Mouse (Mus musculus) ES-Bruce4 (cell line): Measurements from ENCODE around the gene Gsdma3. TPM values are rescaled to one million over a fixed set of nuclear protein-coding genes. Genes with fewer than 3 reads are reported as not detected.
"Not testable (repeated sequence)": the region's sequence is repeated elsewhere in the genome, so short reads cannot be mapped to it uniquely, and the experiment has no call there.

Source experiments
- H3K27ac ChIP-seq: 2 replicates; pipeline ENCODE4 v1.5.1; 2012; ENCODE audit warnings: low read length, inconsistent platforms; ENCODE audit not compliant: insufficient read depth
- H3K27me3 ChIP-seq: 2 replicates; pipeline ENCODE4 v1.6.1; 2012; ENCODE audit warnings: mild to moderate bottlenecking, low read length, inconsistent platforms; ENCODE audit not compliant: control insufficient read depth, poor library complexity, insufficient read depth, severe bottlenecking
- H3K36me3 ChIP-seq: 2 replicates; pipeline ENCODE4 v1.6.1; 2012; ENCODE audit warnings: inconsistent platforms, mild to moderate bottlenecking, low read length, moderate library complexity; ENCODE audit not compliant: control insufficient read depth, poor library complexity, insufficient read depth, severe bottlenecking
- H3K4me1 ChIP-seq: one replicate; pipeline ENCODE4 v1.8.1; 2011; ENCODE audit warnings: low read length; ENCODE audit not compliant: control insufficient read depth, insufficient read depth
- H3K4me3 ChIP-seq: 2 replicates; pipeline ENCODE4 v1.5.1; 2011; ENCODE audit warnings: low read depth, mild to moderate bottlenecking, low read length
- H3K9ac ChIP-seq: 2 replicates; pipeline ENCODE4 v1.6.1; 2012; ENCODE audit warnings: low read depth, mild to moderate bottlenecking, inconsistent platforms; ENCODE audit not compliant: poor library complexity, severe bottlenecking
- H3K9me3 ChIP-seq: replicated peaks from 2 replicates; pipeline ENCODE4 v1.6.1; 2012; ENCODE audit warnings: mild to moderate bottlenecking, low read length, inconsistent platforms; ENCODE audit not compliant: control insufficient read depth, poor library complexity, insufficient read depth, severe bottlenecking
- CTCF ChIP-seq: IDR thresholded peaks from one replicate; pipeline ENCODE4 v1.8.1; 2011; ENCODE audit warnings: low read depth, low read length
- EP300 ChIP-seq: IDR thresholded peaks from 2 replicates; pipeline ENCODE4 v1.6.1; 2011; ENCODE audit warnings: low read depth, low read length; ENCODE audit not compliant: insufficient read depth
- POLR2A ChIP-seq: IDR thresholded peaks from one replicate; pipeline ENCODE4 v1.8.1; 2011; ENCODE audit warnings: low read length; ENCODE audit not compliant: insufficient read depth
- polyA plus RNA-seq: library from polyadenylated mRNA; stranded (reverse); fragments of >200 nt; gene quantifications from 2 replicates; pipeline ENCODE4 v1.2.4, GENCODE M21; 2011; ENCODE audit warnings: low read depth; ENCODE audit not compliant: missing spikeins, insufficient read depth, insufficient read length

Gene Gsdma3
- polyA plus RNA-seq, 1 experiment: not detected

DNA sequence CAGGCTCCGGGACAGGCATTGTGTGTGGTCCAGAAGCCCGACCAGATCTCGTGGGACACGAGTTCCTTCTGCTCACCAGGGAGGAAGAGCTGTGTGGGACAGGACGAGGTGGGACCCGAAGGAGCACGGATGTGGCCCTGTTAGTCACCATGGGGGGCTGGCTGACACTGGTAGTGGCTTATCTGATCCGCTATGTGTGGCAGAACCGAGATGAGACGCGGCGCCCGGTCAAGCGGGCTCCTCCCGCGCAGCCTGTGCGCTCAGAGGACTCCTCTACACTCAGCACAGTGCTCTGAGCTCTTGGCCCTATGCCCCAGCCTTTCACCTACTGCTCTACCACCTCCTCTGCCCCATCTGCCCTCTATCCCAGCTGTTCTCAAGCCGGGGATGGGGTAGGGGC lies 26.9 kb upstream of the Gsdma3 start:
- H3K9ac ChIP-seq: no peak overlapping the region
- no peaks in the 10 kb centered on the region for H3K9me3 ChIP-seq
- H3K36me3 ChIP-seq: no peaks in the 10 kb centered on the region
- H3K4me3 ChIP-seq: peak overlapping the region; percentile 6; the same call in 1 of the 2 replicates
- H3K27me3 ChIP-seq: no peaks in the 10 kb centered on the region
- TF ChIP-seq POLR2A (no peak), CTCF (no peak), EP300 (no peak)
- H3K27ac ChIP-seq: no peak overlapping the region
- no peaks in the 10 kb centered on the region for H3K4me1 ChIP-seq

DNA sequence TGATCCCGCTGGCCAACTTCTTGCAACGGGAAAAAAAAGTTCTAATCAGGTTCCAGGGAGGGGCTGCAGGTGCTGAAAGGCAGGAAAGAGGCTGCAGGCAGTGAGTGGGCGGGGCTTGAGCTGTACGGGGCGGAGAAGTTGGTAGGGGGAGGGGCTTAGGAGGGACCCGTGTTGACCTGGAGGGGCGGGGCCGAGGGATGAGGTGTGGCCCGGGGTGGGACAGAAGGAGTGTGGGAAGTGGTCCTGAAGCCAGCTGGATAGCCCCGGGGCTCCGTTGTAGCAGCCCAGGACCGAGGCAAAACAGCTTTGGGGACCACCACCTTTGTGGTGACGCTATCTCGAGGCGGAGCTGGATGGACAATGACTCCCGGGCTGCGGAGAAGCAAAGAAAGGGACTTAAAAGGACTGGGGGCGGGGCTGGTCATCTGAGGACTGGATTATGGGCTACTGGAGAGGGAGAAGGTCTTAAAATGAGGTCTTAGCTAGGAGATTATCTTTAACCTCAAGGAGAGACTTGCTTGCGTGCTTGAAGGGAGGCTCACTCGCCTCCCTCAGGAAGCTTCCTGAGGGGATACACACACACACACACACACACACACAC lies 24.0 kb upstream of the Gsdma3 start:
- TF ChIP-seq POLR2A (no peak), CTCF (no peak), EP300 (no peak)
- Histone ChIP-seq H3K27me3 (no peaks in the 10 kb centered on the region), H3K36me3 (no peaks in the 10 kb centered on the region), H3K4me1 (no peaks in the 10 kb centered on the region), H3K4me3 (peak overlapping the region; percentile 47), H3K9ac (no peak overlapping the region), H3K9me3 (no peaks in the 10 kb centered on the region), H3K27ac (no peak overlapping the region)

DNA sequence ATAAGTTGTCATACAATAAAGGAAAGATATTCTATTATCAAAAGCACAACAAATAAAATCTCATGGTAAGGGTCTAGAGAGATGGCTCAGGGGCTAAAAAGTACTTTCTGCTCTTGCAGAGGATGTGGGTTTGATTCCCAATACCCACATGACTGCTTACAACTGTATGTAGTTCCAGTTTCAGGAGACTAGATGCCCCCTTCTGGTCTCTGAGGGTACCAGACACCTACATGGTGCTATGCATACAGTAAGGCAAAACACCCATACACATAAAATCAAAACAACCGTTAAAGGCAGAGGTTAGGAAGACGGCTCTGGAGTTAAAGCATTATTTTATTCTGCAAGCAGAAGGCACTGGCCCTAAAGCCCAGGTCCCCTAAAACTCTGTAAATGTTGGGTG lies 22.2 kb upstream of the Gsdma3 start:
- no peak for TF ChIP-seq CTCF
- no peak for TF ChIP-seq EP300
- TF ChIP-seq POLR2A: no peak
- Histone ChIP-seq H3K27me3 (no peaks in the 10 kb centered on the region), H3K9ac (no peak overlapping the region)

DNA sequence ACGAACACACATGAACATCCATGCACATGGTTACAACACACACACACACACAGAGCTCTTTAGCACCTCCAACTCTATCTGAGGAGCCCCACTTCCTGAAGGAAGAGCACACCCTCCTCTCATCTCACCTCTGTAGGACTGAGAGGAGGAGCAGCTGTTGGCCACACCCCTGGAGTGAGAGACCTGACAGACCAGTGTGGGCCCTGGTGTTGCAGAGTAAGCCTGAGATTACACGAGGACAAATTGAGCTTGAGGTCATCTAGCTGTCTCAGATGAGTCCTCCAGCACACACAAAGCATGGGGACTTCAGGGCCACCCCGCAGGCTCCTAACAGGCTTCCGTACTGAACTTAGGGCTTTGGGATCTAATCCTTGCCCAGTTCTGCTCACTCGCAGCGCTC lies 21.2 kb upstream of the Gsdma3 start:
- not testable (repeated sequence) for H3K4me1 ChIP-seq, H3K9ac ChIP-seq, H3K4me3 ChIP-seq, H3K9me3 ChIP-seq, H3K27me3 ChIP-seq, H3K36me3 ChIP-seq, H3K27ac ChIP-seq

More for the DNA sequence above, 22.2 kb upstream of the Gsdma3 start:
- Histone ChIP-seq H3K4me1 (no peaks in the 10 kb centered on the region), H3K27ac (no peak overlapping the region), H3K9me3 (no peaks in the 10 kb centered on the region), H3K36me3 (no peaks in the 10 kb centered on the region), H3K4me3 (no peak overlapping the region)

DNA sequence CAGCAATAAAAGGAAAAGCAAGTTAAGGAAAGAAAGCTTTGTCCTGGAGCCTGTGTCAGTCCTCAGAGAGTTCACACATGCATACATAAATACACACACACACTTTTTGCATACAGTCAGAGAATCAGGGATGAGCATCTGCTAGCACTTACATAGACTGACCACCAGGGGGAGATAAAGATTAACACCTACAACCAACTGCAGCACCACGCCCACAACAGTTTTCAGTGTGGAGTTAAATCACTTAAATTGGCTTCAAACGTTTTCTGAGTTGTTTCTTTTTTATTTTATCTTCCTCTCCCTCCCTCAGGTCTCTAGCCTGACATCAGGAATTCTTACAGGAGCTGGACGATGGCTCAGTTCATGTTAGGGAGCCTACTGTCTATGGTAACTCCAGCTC lies 19.4 kb upstream of the Gsdma3 start:
- Histone ChIP-seq H3K27me3 (no peaks in the 10 kb centered on the region), H3K4me1 (no peaks in the 10 kb centered on the region), H3K27ac (no peak overlapping the region), H3K9ac (no peak overlapping the region), H3K4me3 (no peak overlapping the region), H3K9me3 (no peaks in the 10 kb centered on the region), H3K36me3 (no peaks in the 10 kb centered on the region)
- TF ChIP-seq CTCF (no peak), EP300 (no peak), POLR2A (no peak)

DNA sequence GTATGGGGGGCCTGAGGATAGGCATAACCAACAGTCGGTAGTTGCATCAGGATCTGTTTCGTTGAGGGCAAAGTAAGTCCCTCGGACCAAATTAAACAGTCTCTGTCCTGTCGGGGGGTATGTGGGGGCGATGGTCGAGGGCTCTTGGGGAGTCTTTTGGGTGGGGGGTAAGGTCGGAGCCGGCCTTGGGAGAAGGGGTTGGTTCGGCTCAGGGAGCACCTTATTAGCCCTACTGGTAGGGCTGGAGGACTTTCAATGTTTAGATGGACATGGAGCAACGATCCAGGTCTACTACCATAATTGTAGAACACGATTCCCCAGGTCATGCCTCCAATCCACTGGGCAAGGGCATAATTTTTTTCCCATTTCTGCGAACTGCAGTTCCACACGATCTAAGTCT lies 5.4 kb upstream of the Gsdma3 start:
- no peak for TF ChIP-seq POLR2A
- TF ChIP-seq CTCF: no peak
- H3K36me3 ChIP-seq: no peaks in the 10 kb centered on the region

DNA sequence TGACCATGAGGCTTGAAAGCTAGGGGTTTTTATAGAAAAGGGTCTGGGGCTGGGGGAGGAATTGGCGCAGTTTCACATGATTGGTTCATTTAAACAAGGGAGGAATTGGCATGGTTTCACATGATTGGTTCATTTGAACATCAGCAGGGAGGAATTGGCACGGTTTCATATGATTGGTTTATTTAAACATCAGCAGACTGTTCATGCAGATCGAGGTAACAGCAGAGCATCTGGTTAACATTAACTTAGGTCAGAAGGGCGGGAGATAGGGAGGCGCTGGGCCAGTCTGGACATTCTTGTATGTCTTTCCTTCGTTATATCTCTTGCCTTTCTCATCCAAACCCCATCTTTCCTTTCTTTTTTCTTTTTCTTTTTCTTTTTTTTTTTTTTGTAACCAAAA lies 2.2 kb upstream of the Gsdma3 start:
- not testable (repeated sequence) for H3K4me1 ChIP-seq, H3K9ac ChIP-seq, H3K27me3 ChIP-seq, H3K36me3 ChIP-seq, H3K4me3 ChIP-seq, H3K27ac ChIP-seq
- H3K9me3 ChIP-seq: peaks cover 20% of the 10 kb centered on the region

More for the DNA sequence above, 5.4 kb upstream of the Gsdma3 start:
- Histone ChIP-seq H3K9me3 (peaks cover 20% of the 10 kb centered on the region), H3K4me3 (no peak overlapping the region), H3K9ac (no peak overlapping the region), H3K27me3 (no peaks in the 10 kb centered on the region), H3K4me1 (no peaks in the 10 kb centered on the region), H3K27ac (no peak overlapping the region)

DNA sequence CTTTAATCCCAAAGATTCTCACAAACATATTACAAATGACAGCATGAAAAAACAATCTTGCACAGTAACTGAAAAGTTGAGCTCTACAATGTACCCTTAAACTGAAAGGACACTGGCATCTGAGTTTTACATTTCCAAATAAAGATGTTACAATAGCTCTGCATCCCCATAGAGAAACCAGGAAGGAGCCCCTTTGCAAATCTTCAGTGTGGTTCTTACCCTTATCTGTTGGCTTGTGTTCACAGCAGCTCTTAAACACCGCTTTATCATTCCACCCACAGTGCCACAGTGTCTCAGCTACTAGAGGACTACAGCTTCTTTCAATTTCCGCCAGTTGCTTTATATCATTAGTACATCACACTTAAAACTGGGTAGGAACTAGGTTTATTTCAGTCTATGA lies 1.8 kb upstream of the Gsdma3 start:
- not testable (repeated sequence) for H3K27ac ChIP-seq, H3K4me3 ChIP-seq, H3K27me3 ChIP-seq, H3K4me1 ChIP-seq, H3K36me3 ChIP-seq, H3K9ac ChIP-seq
- peaks cover 20% of the 10 kb centered on the region for H3K9me3 ChIP-seq
